Mouse (Mus musculus) right cerebral cortex, postnatal 36 days (tissue): Measurements from ENCODE around the gene Ftsj3.
"Not testable (repeated sequence)": the region's sequence is repeated elsewhere in the genome, so short reads cannot be mapped to it uniquely, and the experiment has no call there.

Experiments used
- DNase-seq, 2 experiments: peaks; one replicate each; pipeline ENCODE4 v3.0.0; 2022; ENCODE audit warnings: low spot score in 2 of 2, mixed read lengths in 1 of 2

Ftsj3 gene

DNA sequence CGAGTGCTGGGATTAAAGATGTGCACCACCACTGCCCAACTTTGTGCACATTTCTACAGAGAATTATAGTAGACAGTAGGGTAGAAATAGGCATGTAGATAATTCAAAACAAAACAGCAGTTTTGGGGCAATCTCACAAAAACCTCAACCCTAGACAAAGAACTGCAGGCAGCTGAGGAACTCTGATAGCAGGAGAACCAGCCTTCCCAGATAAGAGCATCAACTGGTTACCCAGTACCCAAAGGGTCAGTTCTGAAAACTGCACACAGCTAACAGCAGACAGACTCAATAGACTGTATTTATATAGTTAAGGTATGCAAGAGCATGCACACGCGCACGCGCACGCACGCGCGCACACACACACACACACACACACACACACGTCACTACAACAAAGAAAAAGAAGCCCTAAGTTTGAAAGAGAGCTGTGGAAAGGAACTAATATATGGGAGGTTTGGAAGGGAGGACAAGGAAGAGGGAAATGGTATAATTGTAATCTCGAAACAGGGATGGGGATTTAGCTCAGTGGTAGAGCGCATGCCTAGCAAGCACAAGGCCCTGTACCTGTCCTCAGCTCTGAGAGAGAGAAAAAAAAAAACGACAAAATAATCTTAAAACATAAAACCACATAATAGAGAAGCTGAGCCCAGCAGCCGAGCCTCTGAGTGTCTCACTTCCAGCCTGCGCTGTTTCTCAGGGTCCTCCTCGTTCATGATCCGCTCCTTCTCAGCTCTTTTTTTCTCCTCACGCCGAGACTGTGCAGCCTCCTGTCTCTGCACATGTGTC, 54.3 kb downstream of the Ftsj3 start:
- DNase-seq: no peak

DNA sequence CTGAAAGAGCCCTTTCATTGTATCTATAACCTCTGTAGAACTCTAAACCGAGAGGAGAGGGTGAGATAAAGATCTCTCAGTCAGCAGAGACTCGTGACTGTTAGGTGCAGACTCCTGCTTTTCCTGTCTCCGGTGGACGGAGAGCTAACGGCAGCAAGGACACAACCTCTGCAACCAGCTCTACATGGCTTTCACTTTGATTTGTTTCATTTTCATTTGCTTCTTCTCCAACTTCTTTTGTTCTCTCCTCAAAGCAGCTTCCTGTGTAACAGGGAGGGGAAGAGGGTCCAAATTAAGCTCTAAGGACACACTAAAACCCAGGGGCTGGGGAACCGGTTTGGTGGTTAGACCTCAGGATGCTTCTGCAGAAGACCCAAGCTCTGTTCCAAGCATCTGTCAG, 55.1 kb downstream of the Ftsj3 start:
- no peak for DNase-seq

DNA sequence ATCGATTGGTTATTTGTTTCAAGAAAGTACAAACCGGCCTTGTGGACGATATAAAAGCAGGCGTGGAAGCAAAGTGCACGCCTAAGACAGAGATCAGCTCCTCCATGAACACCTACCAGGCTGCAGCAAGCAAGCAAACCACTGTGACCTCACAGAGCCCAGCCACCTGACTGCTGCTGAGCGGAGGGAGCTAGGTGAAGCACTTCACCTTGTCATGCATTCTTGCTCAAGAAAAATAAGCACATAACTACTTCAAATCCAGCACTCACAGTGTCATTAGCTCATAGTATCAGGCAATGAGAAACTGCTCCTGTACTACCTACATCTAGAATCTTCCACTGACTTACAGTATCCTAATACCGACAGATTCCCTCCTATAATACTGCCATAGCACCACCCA, 55.9 kb downstream of the Ftsj3 start:
- DNase-seq: not testable (repeated sequence)
